Mouse (Mus musculus) embryo, embryonic 10 days (tissue): ENCODE data around the gene Rhox4a2.
"Not testable (repeated sequence)": the region's sequence is repeated elsewhere in the genome, so short reads cannot be mapped to it uniquely, and the experiment has no call there.

Experiments used
- DNase-seq: peaks from one replicate; pipeline ENCODE4 v3.0.0-alpha.2; 2015; ENCODE audit warnings: low spot score

Rhox4a2 gene

DNA sequence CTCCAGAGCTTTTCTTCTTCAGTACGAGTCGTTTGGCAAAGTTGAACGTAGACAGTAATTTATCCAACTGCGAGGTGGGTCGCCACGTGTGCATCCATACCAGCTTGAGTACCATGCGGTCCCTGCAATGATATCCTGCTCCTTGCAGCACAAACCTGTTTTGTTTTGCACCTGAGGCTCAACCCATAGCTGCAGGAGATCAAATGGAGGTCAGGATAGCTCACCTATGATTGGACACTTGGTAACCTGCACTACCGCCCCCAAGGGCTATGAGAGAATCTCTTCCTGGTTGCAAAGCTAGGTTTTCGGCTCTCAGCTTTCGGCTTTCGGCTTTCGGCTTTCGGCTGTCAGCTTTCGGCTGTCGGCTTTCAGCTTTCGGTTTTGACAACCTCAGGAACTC is at the start of gene Rhox4a2:
Rhox4a2 (plus strand) TSS at position 301 of the 400 bp plus-strand sequence.
- not testable (repeated sequence) for DNase-seq

DNA sequence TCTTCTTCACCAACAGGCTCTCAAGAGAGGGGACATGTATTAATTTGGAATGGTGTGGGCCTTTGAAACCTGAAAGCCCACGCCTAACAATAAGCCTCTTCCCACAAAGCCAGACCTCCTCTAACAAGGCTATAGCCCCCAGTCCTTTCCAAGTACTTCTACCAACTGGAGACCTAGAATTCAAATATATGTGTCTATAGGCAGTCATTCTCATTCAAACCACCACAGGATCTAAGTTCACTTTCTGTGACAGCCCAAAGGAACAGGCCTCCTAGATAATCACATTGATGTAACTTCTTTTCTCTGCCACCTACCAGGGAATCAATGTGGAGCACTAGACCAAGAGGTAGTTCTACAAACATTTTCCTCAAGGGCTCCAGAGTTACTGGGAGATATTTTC is 10.9 kb upstream of the Rhox4a2 start, which contains the start of gene Rhox3a2:
Rhox3a2 (plus strand) TSS at position 301 of the 400 bp plus-strand sequence.
- DNase-seq: not testable (repeated sequence)

DNA sequence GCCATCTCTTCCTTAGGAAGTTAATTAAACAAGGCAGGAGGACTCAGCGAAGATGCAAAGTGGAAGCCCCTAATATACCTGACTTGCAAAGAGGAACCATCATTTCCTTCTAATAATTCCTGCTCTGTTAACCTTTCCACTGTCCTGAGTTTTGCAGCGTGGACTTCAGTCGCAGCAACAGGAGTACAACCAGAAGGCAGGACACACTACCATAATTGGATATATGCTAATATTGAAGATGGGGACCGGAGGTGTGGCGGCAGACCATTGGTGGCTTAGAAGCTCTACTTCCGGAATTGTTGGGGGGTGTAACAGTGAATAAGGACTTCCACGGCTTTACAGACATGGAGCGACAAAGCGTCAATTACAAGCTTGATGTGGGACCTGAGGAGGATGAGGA is 21.1 kb downstream of the Rhox4a2 start, which contains the start of gene Rhox2b:
Rhox2b (plus strand) TSS at position 301 of the 400 bp plus-strand sequence.
- DNase-seq: not testable (repeated sequence)

DNA sequence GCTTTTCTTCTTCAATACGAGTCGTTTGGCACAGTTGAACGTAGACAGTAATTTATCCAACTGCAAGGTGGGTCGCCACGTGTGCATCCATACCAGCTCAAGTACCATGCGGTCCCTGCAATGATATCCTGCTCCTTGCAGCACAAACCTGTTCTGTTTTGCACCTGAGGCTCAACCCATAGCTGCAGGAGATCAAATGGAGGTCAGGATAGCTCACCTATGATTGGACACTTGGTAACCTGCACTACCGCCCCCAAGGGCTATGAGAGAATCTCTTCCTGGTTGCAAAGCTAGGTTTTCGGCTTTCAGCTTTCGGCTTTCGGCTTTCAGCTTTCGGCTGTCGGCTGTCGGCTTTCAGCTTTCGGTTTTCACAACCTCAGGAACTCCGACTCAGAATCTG is 41.5 kb downstream of the Rhox4a2 start, which contains the start of gene Rhox4b:
Rhox4b (plus strand) TSS at position 301 of the 400 bp plus-strand sequence.
- DNase-seq: not testable (repeated sequence)
